Mouse (Mus musculus): ENCODE results near the gene Cd164. TPM values are rescaled to one million over a fixed set of nuclear protein-coding genes. Genes with fewer than 3 reads are reported as not detected.
A peak's percentile ranks its signal among the peaks of the same experiment; 100 is the strongest.

Cd164 gene
- total RNA-seq, 2 experiments from 2014 or later: 126 to 138 TPM

- intact Hi-C loops (cut with DNase I; ENCODE audit: low total_unique reads): no loop called here
- DNase-seq: peak; percentile 94
Measured at GRCm38 (mm10) chr10:41489708-41490517, 29.3 kb upstream of the Cd164 start, which contains the start of the genes Smpd2 and Ppil6. TSS of gene Smpd2 (minus strand) at chr10:41490369. TSS of gene Ppil6 (plus strand) at chr10:41490439.

DNA sequence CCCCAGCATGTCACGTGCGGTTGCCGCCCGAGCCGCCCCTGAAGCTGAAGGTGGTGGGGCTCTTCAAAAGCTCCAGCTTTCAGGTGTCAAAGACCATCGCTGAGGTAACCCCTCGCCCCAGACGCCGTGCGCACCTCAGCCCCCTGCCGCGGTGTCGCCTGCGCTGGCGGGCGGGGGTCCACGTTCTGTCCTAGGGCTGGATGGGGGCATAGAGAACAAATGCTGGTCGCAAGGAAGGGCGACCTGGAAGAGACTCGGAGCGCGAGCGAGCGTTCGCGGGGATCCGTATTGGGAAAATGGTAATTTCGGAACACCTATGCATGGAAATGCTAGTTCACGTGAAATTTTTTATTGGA, 28.7 kb upstream of the Cd164 start:
- no peak for DNase-seq
- intact Hi-C loops (cut with DNase I; ENCODE audit: low total_unique reads): no loop called here

DNA sequence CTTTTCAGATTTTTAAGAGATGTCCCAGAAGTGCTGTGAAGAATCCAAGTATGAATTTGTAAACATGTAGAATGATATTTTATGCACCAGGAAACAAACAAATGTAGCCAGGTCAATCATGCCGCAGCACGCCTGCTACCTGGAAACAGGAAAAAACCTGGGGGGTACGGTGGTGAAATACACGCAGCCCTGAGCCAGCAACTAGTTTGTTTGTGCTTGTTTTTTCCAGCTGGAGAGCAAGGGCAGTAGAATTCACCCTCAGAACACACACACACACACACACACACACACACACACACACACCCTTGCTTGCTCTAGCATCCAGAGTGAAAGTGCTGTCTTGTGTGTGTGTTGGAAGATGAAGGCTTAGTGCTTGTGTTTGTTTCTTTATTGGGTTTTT, 28.1 kb upstream of the Cd164 start:
- intact Hi-C loops (cut with DNase I; ENCODE audit: low total_unique reads): no loop called here
- no peak for DNase-seq

- DNase-seq: peak; percentile 43
- intact Hi-C loops (cut with DNase I; ENCODE audit: low total_unique reads): loop anchor here (10.0 kb wide), 2 partner anchors 46 to 196 kb away; partner anchors contain the start of genes Ak9, Fig4 and Zbtb24
Measured at GRCm38 (mm10) chr10:41500941-41501340, 18.3 kb upstream of the Cd164 start.

GRCm38 (mm10) chr10:41504996-41505395, 14.2 kb upstream of the Cd164 start:
- DNase-seq: no peak
- intact Hi-C loops (cut with DNase I; ENCODE audit: low total_unique reads): loop anchor here (10.0 kb wide), 2 partner anchors 50 to 200 kb away; partner anchors contain the start of genes Ak9, Fig4 and Zbtb24

DNA sequence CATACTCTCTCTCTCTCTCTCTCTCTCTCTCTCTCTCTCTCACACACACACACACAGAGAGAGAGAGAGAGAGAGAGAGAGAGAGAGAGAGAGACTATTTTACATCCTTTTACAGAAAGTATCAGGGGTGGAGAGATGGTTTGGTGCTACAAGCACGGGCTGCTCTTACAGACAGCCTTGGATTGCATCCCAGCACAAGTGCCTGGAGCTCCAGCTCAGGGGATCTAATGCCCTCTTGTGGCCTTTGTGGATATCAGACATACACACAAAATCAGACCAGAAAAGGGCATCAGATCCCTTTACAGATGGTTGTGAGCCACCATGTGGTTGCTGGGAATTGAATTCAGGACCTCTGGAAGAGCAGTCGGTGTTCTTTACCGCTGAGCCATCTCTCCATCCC, 13.8 kb upstream of the Cd164 start:
- DNase-seq: peak; percentile 72
- intact Hi-C loops (cut with DNase I; ENCODE audit: low total_unique reads): loop anchor here (10.0 kb wide), 2 partner anchors 51 to 201 kb away; partner anchors contain the start of genes Ak9, Fig4 and Zbtb24

GRCm38 (mm10) chr10:41509160-41509559, 10.1 kb upstream of the Cd164 start:
- intact Hi-C loops (cut with DNase I; ENCODE audit: low total_unique reads): loop anchor here (10.0 kb wide), 2 partner anchors 54 to 204 kb away; partner anchors contain the start of genes Ak9, Fig4 and Zbtb24
- no peak for DNase-seq

DNA sequence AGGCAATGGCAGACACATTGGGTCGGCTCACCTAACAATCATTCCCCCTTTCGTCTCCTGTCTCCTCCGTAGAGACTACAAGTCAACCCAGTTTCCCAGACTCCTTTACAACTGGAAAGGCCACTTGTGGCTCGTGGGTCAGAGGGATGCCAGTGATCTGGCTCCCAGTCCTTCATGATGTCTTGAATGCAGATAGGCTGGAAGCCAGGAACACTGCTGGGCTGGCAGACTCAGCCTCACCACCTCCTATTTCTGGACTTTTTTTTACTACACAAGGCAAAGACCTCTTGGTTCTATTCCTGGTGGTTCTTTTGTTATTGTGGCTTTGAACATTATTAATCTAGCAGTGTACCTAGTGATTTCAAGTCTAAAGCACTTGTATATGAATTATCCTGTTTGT, 4.9 kb upstream of the Cd164 start:
- intact Hi-C loops (cut with DNase I; ENCODE audit: low total_unique reads): no loop called here
- DNase-seq: no peak

DNA sequence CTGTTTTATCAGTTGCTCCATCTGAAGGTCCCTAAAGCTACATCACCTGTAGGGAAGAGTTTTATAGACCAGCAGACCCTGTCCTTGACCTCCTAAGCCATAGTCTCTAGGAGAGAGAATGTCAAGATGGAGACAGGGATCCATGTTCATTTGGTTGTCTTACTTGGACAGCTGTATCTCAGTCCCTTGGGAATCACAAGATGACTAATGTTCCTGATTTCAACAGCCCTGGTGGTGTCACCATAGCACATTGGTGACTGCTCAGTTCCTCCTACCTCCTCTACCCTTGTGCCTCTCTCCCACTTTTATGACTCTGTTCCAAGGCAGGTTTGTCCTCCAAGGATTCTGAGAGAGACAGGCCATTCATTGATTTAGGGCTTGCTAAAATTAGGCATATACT, 4.3 kb upstream of the Cd164 start:
- no peak for DNase-seq
- intact Hi-C loops (cut with DNase I; ENCODE audit: low total_unique reads): loop anchor here (5.0 kb wide), 1 partner anchor 167 kb away; no protein-coding TSS in a partner anchor

- DNase-seq: peak; percentile 70
- intact Hi-C loops (cut with DNase I; ENCODE audit: low total_unique reads): loop anchor here (5.0 kb wide), 1 partner anchor 164 kb away; no protein-coding TSS in a partner anchor
Measured at GRCm38 (mm10) chr10:41518508-41518980, 670 bp upstream of the Cd164 start.

GRCm38 (mm10) chr10:41519640-41520409, 611 bp downstream of the Cd164 start:
- DNase-seq: peak; percentile 67
- intact Hi-C loops (cut with DNase I; ENCODE audit: low total_unique reads): loop anchor here (5.0 to 10.0 kb wide), 2 partner anchors 65 to 162 kb away; no protein-coding TSS in a partner anchor

GRCm38 (mm10) chr10:41520410-41520673, 1.1 kb downstream of the Cd164 start:
- intact Hi-C loops (cut with DNase I; ENCODE audit: low total_unique reads): loop anchor here (10.0 kb wide), 1 partner anchor 64 kb away; no protein-coding TSS in a partner anchor
- DNase-seq: no peak

DNA sequence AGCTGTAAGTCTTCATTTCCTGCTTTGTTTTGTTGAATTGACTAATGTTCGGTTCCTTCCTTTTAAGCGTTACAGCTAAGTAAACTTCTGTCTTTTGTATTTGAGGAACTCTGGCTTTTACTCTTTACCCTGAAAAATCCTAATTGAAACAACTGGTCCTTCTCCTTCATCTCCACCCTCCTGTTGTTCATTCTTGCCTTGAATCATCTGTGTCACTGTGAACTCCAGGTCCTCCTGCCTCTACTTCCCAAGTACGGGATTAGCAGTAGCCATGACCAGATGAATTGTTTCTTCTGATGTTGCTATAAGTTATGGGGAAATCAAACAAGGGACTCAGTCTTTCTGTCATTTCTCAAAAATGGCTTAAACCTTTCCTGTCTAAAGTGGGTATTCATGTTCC, 4.2 kb downstream of the Cd164 start:
- intact Hi-C loops (cut with DNase I; ENCODE audit: low total_unique reads): loop anchor here (10.0 kb wide), 1 partner anchor 61 kb away; no protein-coding TSS in a partner anchor
- no peak for DNase-seq

DNA sequence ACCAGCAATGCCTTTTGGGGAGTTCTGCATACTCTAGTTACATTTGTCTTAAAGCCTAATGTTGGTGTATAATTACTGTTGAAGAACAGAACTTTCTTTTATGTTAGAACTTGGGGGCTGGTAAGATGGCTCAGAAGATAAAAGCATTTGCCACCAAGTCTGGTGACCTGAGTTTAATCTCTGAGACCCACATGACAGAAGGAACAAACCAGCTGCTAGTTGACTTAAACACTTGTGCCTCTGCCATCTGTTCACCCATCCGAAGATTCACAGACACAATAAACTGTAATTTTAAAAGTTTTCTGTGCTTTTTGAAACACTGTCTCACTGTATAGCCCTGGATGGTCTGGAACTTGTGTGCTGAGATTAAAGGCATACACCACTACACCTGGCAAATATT, 6.5 kb downstream of the Cd164 start:
- intact Hi-C loops (cut with DNase I; ENCODE audit: low total_unique reads): loop anchor here (10.0 kb wide), 1 partner anchor 59 kb away; no protein-coding TSS in a partner anchor
- no peak for DNase-seq

- intact Hi-C loops (cut with DNase I; ENCODE audit: low total_unique reads): loop anchor here (10.0 kb wide), 1 partner anchor 55 kb away; no protein-coding TSS in a partner anchor
Measured at GRCm38 (mm10) chr10:41529972-41530371, 10.8 kb downstream of the Cd164 start.

GRCm38 (mm10) chr10:41535991-41536390, 16.8 kb downstream of the Cd164 start:
- intact Hi-C loops (cut with DNase I; ENCODE audit: low total_unique reads): no loop called here
- DNase-seq: no peak

More at GRCm38 (mm10) chr10:41529972-41530371, 10.8 kb downstream of the Cd164 start:
- no peak for DNase-seq

- intact Hi-C loops (cut with DNase I; ENCODE audit: low total_unique reads): no loop called here
- DNase-seq: no peak
Measured at GRCm38 (mm10) chr10:41536714-41537113, 17.5 kb downstream of the Cd164 start.

- DNase-seq: no peak
- intact Hi-C loops (cut with DNase I; ENCODE audit: low total_unique reads): no loop called here
Measured at GRCm38 (mm10) chr10:41537226-41537982, 18.2 kb downstream of the Cd164 start.

DNA sequence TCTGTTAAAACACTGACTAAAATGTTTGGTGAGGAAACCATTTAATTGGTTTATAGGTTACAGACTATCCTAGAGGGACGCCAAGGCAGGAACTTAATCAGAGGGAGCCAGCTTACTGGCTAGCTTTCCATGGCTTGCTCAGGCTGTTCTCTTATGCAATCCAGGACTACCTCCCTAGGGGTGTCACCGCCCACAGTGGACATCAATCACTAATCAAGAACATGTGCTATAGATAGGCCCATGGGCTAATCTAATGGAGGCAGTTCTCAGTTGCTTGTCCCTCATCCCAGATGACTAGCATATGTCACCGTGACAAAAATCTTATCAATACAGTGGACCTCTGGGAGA, 18.7 kb downstream of the Cd164 start:
- intact Hi-C loops (cut with DNase I; ENCODE audit: low total_unique reads): no loop called here
- no peak for DNase-seq

Measured in gastrocnemius, postnatal 14 days (tissue).